Mouse (Mus musculus): Measurements from ENCODE around the gene Bax. TPM values are rescaled to one million over a fixed set of nuclear protein-coding genes. Genes with fewer than 3 reads are reported as not detected.

Bax gene
- total and polyA plus RNA-seq, 3 experiments, result 105 to 778 (median 205) TPM

- TF ChIP-seq MAZ (IDR thresholded peaks at IDR 0.05; ENCODE audit: low read depth, low read length), result no peak
- TF ChIP-seq ZC3H11A (IDR thresholded peaks at IDR 0.05; ENCODE audit: low read depth, low read length), result no peak
- TF ChIP-seq POLR2AphosphoS5 (IDR thresholded peaks at IDR 0.05; ENCODE audit: borderline replicate concordance, low read depth, low read length), result no peak
- peak; percentile 86 for TF ChIP-seq KAT2A (conservative IDR thresholded peaks at IDR 0.05; ENCODE audit: low read depth, low read length)
Measured at GRCm38 (mm10) chr7:45509912-45510787, 43.5 kb upstream of the Bax start, which contains the start of gene Nucb1 (continued).

- H3K9me3 ChIP-seq (replicated peaks; ENCODE audit: insufficient read depth, low read length), result no peaks in the 10 kb centered on the region
- peak overlapping the region; percentile 95 for H3K27ac ChIP-seq (ENCODE audit: control insufficient read depth, low read depth, low read length)
- peak overlapping the region; percentile 86 for H3K9ac ChIP-seq (ENCODE audit: control insufficient read depth, low read depth, low read length, poor library complexity, severe bottlenecking)
- DNase-seq (ENCODE audit: low read depth, low spot score), result peak; percentile 65
- TF ChIP-seq CHD1 (IDR thresholded peaks at IDR 0.05; ENCODE audit: low read depth, low read length) (peak; percentile 59; the same call in 1 of the 2 replicates), MYB (IDR thresholded peaks at IDR 0.05; ENCODE audit: low read depth, low read length) (no peak)
- H3K79me2 ChIP-seq (ENCODE audit: control insufficient read depth, insufficient read depth, low read length, poor library complexity), result peaks cover 26% of the 10 kb centered on the region
- H3K36me3 ChIP-seq (ENCODE audit: control insufficient read depth in 1 of 2, insufficient read depth in 2 of 2, low read length in 2 of 2), result peaks cover 8 to 16% of the 10 kb centered on the region in 2 experiments
- H3K4me3 ChIP-seq (ENCODE audit: control insufficient read depth in 1 of 2, insufficient read depth in 1 of 2, low read depth in 2 of 2, low read length in 2 of 2), result peak overlapping the region; percentile 72 to 87
- peaks cover 7 to 10% of the 10 kb centered on the region in 2 experiments for H3K4me1 ChIP-seq (ENCODE audit: control insufficient read depth in 1 of 2, insufficient read depth in 2 of 2, low read length in 2 of 2)
- H3K27me3 ChIP-seq (ENCODE audit: control insufficient read depth in 1 of 2, insufficient read depth in 2 of 2, low read length in 2 of 2), result no peaks in the 10 kb centered on the region
Measured at GRCm38 (mm10) chr7:45509181-45509882, 42.6 kb upstream of the Bax start.

- peaks cover 7 to 10% of the 10 kb centered on the region in 2 experiments for H3K4me1 ChIP-seq (ENCODE audit: control insufficient read depth in 1 of 2, insufficient read depth in 2 of 2, low read length in 2 of 2)
- H3K36me3 ChIP-seq (ENCODE audit: control insufficient read depth in 1 of 2, insufficient read depth in 2 of 2, low read length in 2 of 2), result peaks cover 8 to 16% of the 10 kb centered on the region in 2 experiments
- H3K27ac ChIP-seq (ENCODE audit: control insufficient read depth, low read depth, low read length), result peak overlapping the region; percentile 95
- DNase-seq (ENCODE audit: low read depth, low spot score), result peak; percentile 96
- H3K79me2 ChIP-seq (ENCODE audit: control insufficient read depth, insufficient read depth, low read length, poor library complexity), result peaks cover 26% of the 10 kb centered on the region
- no peaks in the 10 kb centered on the region for H3K27me3 ChIP-seq (ENCODE audit: control insufficient read depth in 1 of 2, insufficient read depth in 2 of 2, low read length in 2 of 2)
- H3K4me3 ChIP-seq (ENCODE audit: control insufficient read depth in 1 of 2, insufficient read depth in 1 of 2, low read depth in 2 of 2, low read length in 2 of 2), result peak overlapping the region; percentile 72 to 87
- no peaks in the 10 kb centered on the region for H3K9me3 ChIP-seq (replicated peaks; ENCODE audit: insufficient read depth, low read length)
- H3K9ac ChIP-seq (ENCODE audit: control insufficient read depth, low read depth, low read length, poor library complexity, severe bottlenecking), result peak overlapping the region; percentile 86
- no peak for TF ChIP-seq SMC3 (IDR thresholded peaks at IDR 0.05; ENCODE audit: low read depth, low read length)
- peak in 1 of 2 experiments; percentile 62; a peak in 1 of 4 replicates for TF ChIP-seq USF2 (IDR thresholded peaks at IDR 0.05; ENCODE audit: borderline replicate concordance in 1 of 2, insufficient read depth in 1 of 2, low read depth in 1 of 2, low read length in 2 of 2)
- no peak for TF ChIP-seq CHD2 (IDR thresholded peaks at IDR 0.05; ENCODE audit: low read length)
- peak; percentile 86 for TF ChIP-seq SIN3A (IDR thresholded peaks at IDR 0.05; ENCODE audit: low read length)
- no peak for TF ChIP-seq ZNF384 (IDR thresholded peaks at IDR 0.05; ENCODE audit: low read depth, low read length)
- no peak for TF ChIP-seq MAZ (IDR thresholded peaks at IDR 0.05; ENCODE audit: low read depth, low read length)
- TF ChIP-seq HCFC1 (IDR thresholded peaks at IDR 0.05; ENCODE audit: low read depth, low read length), result peak; percentile 48; the same call in 1 of the 2 replicates
- TF ChIP-seq TAL1 (IDR thresholded peaks at IDR 0.05; ENCODE audit: low read length), result peak; percentile 61
- TF ChIP-seq E2F4 (IDR thresholded peaks at IDR 0.05; ENCODE audit: borderline replicate concordance, low read depth, low read length), result 0 out of 2 replicates have a peak, but pooled peaks have one; percentile 43
- 0 out of 2 replicates have a peak, but pooled peaks have one; percentile 30 for TF ChIP-seq KAT2A (conservative IDR thresholded peaks at IDR 0.05; ENCODE audit: low read depth, low read length)
- peak; percentile 70 for TF ChIP-seq TCF12 (IDR thresholded peaks at IDR 0.05; ENCODE audit: low read depth, low read length)
- TF ChIP-seq USF1 (IDR thresholded peaks at IDR 0.05; ENCODE audit: low read depth, low read length), result peak; percentile 93
- no peak; the same call in 1 of the 2 replicates for TF ChIP-seq JUND (IDR thresholded peaks at IDR 0.05; ENCODE audit: low read depth, low read length)
- TF ChIP-seq NRF1 (IDR thresholded peaks at IDR 0.05; ENCODE audit: insufficient read depth, low read depth, low read length, poor library complexity, severe bottlenecking), result peak; percentile 66
- peak; percentile 64; the same call in 1 of the 2 replicates for TF ChIP-seq POLR2AphosphoS2 (IDR thresholded peaks at IDR 0.05; ENCODE audit: low read length)
- TF ChIP-seq MYC (IDR thresholded peaks at IDR 0.05; ENCODE audit: low read depth, low read length), result peak; percentile 69; the same call in 1 of the 2 replicates
- TF ChIP-seq ELF1 (IDR thresholded peaks at IDR 0.05; ENCODE audit: low read depth, low read length), result 0 out of 2 replicates have a peak, but pooled peaks have one; percentile 19
- peak; percentile 45 to 82; a peak in 3 of 4 replicates for TF ChIP-seq POLR2A (IDR thresholded peaks at IDR 0.05; ENCODE audit: control insufficient read depth in 1 of 2, insufficient read depth in 1 of 2, low read depth in 1 of 2, low read length in 2 of 2, poor library complexity in 1 of 2)
- no peak for TF ChIP-seq CTCF (IDR thresholded peaks at IDR 0.05 in 2 of 3, conservative IDR thresholded peaks at IDR 0.05 in 1 of 3; ENCODE audit: control insufficient read depth in 1 of 3, insufficient read depth in 1 of 3, low read depth in 2 of 3, low read length in 3 of 3, poor library complexity in 1 of 3, severe bottlenecking in 1 of 3)
- no peak for TF ChIP-seq MYB (IDR thresholded peaks at IDR 0.05; ENCODE audit: low read depth, low read length)
- no peak for TF ChIP-seq ZMIZ1 (IDR thresholded peaks at IDR 0.05; ENCODE audit: low read depth, low read length)
- no peak for TF ChIP-seq GABPA (IDR thresholded peaks at IDR 0.05; ENCODE audit: low read depth, low read length)
Measured at GRCm38 (mm10) chr7:45508561-45508960, 41.9 kb upstream of the Bax start.
